Mouse (Mus musculus): ENCODE data around the gene Nup54. TPM values are rescaled to one million over a fixed set of nuclear protein-coding genes. Genes with fewer than 3 reads are reported as not detected.

Gene Nup54
- polyA plus RNA-seq, 1 experiment from 2014 or later, result 60.2 TPM

GRCm38 (mm10) chr5:92445016-92445415 lies 10.0 kb upstream of the Nup54 start:
- Histone ChIP-seq H3K36me3 (peaks cover 63% of the 10 kb centered on the region), H3K4me1 (no peaks in the 10 kb centered on the region), H3K4me2 (replicated peaks) (no peak overlapping the region), H3K4me3 (no peak overlapping the region), H3K9me3 (no peaks in the 10 kb centered on the region), H3K27me3 (no peaks in the 10 kb centered on the region), H3K9ac (no peak overlapping the region), H3K27ac (no peak overlapping the region)
- no peak for ATAC-seq (ENCODE audit: low FRiP score, low read depth)
- 90% methylated on average over 2 of the region's 2 CpGs for WGBS

- no peak for ATAC-seq (ENCODE audit: low FRiP score, low read depth)
Observed at GRCm38 (mm10) chr5:92442914-92443313, 7.9 kb upstream of the Nup54 start.

GRCm38 (mm10) chr5:92441494-92441893 lies 6.5 kb upstream of the Nup54 start:
- 66% methylated on average over 5 of the region's 5 CpGs for WGBS
- peaks cover 28% of the 10 kb centered on the region for H3K36me3 ChIP-seq
- no peak overlapping the region for H3K9ac ChIP-seq
- ATAC-seq (ENCODE audit: low FRiP score, low read depth), result no peak
- H3K4me2 ChIP-seq (replicated peaks), result no peak overlapping the region
- H3K27me3 ChIP-seq, result no peaks in the 10 kb centered on the region
- no peaks in the 10 kb centered on the region for H3K4me1 ChIP-seq
- no peak overlapping the region for H3K27ac ChIP-seq
- H3K4me3 ChIP-seq, result no peak overlapping the region
- no peaks in the 10 kb centered on the region for H3K9me3 ChIP-seq

More at GRCm38 (mm10) chr5:92442914-92443313, 7.9 kb upstream of the Nup54 start:
- H3K27me3 ChIP-seq, result no peaks in the 10 kb centered on the region
- H3K4me3 ChIP-seq, result no peak overlapping the region
- no peak overlapping the region for H3K27ac ChIP-seq
- H3K4me1 ChIP-seq, result no peaks in the 10 kb centered on the region
- H3K9me3 ChIP-seq, result no peaks in the 10 kb centered on the region
- H3K9ac ChIP-seq, result no peak overlapping the region
- H3K4me2 ChIP-seq (replicated peaks), result no peak overlapping the region
- 89% methylated on average over 7 of the region's 7 CpGs for WGBS
- H3K36me3 ChIP-seq, result peaks cover 43% of the 10 kb centered on the region

- no peak overlapping the region for H3K27ac ChIP-seq
- no peaks in the 10 kb centered on the region for H3K9me3 ChIP-seq
- H3K27me3 ChIP-seq, result no peaks in the 10 kb centered on the region
- WGBS, result 89% methylated on average over 8 of the region's 8 CpGs
- peaks cover 6% of the 10 kb centered on the region for H3K4me1 ChIP-seq
- H3K9ac ChIP-seq, result no peak overlapping the region
- no peak overlapping the region for H3K4me3 ChIP-seq
- ATAC-seq (ENCODE audit: low FRiP score, low read depth), result no peak
- no peak overlapping the region for H3K4me2 ChIP-seq (replicated peaks)
- H3K36me3 ChIP-seq, result peaks cover 2% of the 10 kb centered on the region
Observed at GRCm38 (mm10) chr5:92438540-92438939, 3.5 kb upstream of the Nup54 start.

GRCm38 (mm10) chr5:92434571-92434985 lies 441 bp downstream of the Nup54 start:
- Histone ChIP-seq H3K27me3 (no peaks in the 10 kb centered on the region), H3K9ac (peak overlapping the region; percentile 95), H3K9me3 (no peaks in the 10 kb centered on the region), H3K4me2 (replicated peaks) (peak overlapping the region; percentile 85), H3K4me3 (peak overlapping the region; percentile 95), H3K4me1 (peaks cover 12% of the 10 kb centered on the region), H3K27ac (peak overlapping the region; percentile 74), H3K36me3 (no peaks in the 10 kb centered on the region)
- peak; percentile 75 for ATAC-seq (ENCODE audit: low FRiP score, low read depth)
- under 1% methylated on average over 33 of the region's 39 CpGs for WGBS

DNA sequence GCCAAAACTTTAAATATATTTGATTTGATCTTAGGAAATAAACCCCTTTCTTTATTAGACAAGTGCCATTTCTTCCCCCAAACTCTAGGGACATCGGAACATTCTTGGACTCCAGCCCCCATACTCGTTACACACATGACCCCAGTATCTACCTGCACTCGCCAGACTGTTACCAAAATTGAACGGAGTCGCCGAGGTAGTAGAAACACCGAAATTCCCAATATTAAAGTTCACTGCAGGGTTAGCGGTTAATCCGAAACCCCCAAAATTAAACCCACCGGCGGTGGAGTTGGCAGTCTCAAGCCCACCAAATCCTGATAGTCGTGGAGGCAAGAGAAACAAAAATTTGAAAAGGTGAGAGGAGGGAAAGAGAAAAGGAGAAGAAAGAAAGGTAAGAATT lies 949 bp downstream of the Nup54 start:
- H3K36me3 ChIP-seq, result peaks cover 3% of the 10 kb centered on the region
- H3K4me3 ChIP-seq, result peak overlapping the region; percentile 95
- peak overlapping the region; percentile 95 for H3K9ac ChIP-seq
- ATAC-seq (ENCODE audit: low FRiP score, low read depth), result no peak
- no peak overlapping the region for H3K27ac ChIP-seq
- no peaks in the 10 kb centered on the region for H3K27me3 ChIP-seq
- no peaks in the 10 kb centered on the region for H3K9me3 ChIP-seq
- H3K4me2 ChIP-seq (replicated peaks), result peak overlapping the region; percentile 85
- H3K4me1 ChIP-seq, result peaks cover 12% of the 10 kb centered on the region
- WGBS, result under 1% methylated on average over 12 of the region's 12 CpGs

DNA sequence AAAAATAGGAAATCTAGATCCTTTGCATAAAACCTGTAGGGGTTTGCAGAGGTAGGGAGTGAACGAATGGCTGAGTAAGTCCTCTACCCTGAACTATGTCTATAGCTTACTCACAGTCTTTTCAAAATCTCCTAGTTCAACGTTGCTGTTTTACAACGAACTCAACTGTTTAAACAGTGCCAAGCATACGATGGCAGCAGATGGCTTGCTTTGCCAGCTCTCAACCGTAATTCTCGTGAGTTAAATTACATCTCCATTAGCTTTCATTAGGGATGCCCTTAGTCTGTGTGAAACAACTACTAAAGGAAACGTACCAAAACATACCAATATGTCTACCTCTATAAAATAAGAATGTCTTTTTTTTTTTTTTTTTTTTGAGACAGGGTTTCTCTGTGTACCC lies 3.4 kb downstream of the Nup54 start:
- ATAC-seq (ENCODE audit: low FRiP score, low read depth), result no peak
- Histone ChIP-seq H3K9me3 (no peaks in the 10 kb centered on the region), H3K4me2 (replicated peaks) (no peak overlapping the region), H3K9ac (no peak overlapping the region), H3K27me3 (no peaks in the 10 kb centered on the region), H3K4me1 (peaks cover 12% of the 10 kb centered on the region), H3K4me3 (no peak overlapping the region), H3K36me3 (peaks cover 26% of the 10 kb centered on the region), H3K27ac (no peak overlapping the region)
- WGBS, result 81% methylated on average over 7 of the region's 7 CpGs

DNA sequence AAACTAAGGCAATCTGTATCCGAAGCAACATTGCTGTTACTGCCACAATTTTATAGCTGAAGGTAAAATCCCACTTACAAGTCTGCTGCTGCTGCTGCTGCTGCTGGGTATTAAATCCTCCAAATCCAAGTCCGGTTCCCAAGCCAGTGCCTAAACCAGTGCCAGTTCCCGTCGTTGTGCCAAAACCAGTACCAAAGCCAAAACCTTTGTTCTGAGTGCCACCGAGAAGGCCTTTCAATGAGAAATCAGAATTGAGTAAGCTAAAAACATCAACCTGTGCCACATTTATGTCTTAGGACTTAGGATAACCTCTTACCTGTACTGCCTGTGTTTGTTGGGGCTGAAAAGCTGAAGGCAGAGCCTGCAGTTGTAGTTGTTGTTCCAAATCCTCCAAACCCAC lies 4.3 kb downstream of the Nup54 start:
- no peak for ATAC-seq (ENCODE audit: low FRiP score, low read depth)
- no peaks in the 10 kb centered on the region for H3K27me3 ChIP-seq
- H3K4me1 ChIP-seq, result peaks cover 12% of the 10 kb centered on the region
- no peaks in the 10 kb centered on the region for H3K9me3 ChIP-seq
- no peak overlapping the region for H3K9ac ChIP-seq
- H3K4me3 ChIP-seq, result no peak overlapping the region
- WGBS, result 87% methylated on average over 5 of the region's 5 CpGs
- peaks cover 29% of the 10 kb centered on the region for H3K36me3 ChIP-seq
- H3K27ac ChIP-seq, result no peak overlapping the region
- H3K4me2 ChIP-seq (replicated peaks), result no peak overlapping the region

- Histone ChIP-seq H3K4me2 (replicated peaks) (no peak overlapping the region), H3K27ac (no peak overlapping the region), H3K9me3 (no peaks in the 10 kb centered on the region), H3K9ac (no peak overlapping the region), H3K4me3 (no peak overlapping the region), H3K36me3 (peaks cover 84% of the 10 kb centered on the region), H3K27me3 (no peaks in the 10 kb centered on the region), H3K4me1 (no peaks in the 10 kb centered on the region)
- WGBS, result 92% methylated on average over 11 of the region's 11 CpGs
- ATAC-seq (ENCODE audit: low FRiP score, low read depth), result no peak
Observed at GRCm38 (mm10) chr5:92424126-92424525, 10.9 kb downstream of the Nup54 start.

DNA sequence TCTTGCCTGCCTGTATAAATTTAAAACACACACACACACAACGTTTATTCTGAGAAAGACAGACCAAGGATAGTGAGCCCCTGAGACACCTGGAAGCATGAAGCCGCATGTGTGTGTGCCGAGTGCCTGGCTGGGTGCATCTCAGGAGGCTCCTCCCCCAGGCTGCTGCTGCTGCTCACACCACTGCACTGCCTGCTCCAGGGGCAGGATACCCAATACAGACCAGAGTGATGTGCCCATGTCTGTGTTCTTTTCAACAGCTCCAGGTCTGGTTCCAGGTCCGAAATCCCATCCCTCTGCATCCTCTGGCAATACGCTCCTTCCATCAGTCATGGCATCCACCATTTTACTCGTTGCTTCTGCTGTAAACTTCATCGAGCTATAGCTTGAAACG lies 21.0 kb downstream of the Nup54 start:
- Histone ChIP-seq H3K27me3 (no peaks in the 10 kb centered on the region), H3K9me3 (no peaks in the 10 kb centered on the region), H3K4me1 (no peaks in the 10 kb centered on the region), H3K27ac (no peak overlapping the region), H3K4me3 (no peak overlapping the region), H3K4me2 (replicated peaks) (no peak overlapping the region), H3K9ac (no peak overlapping the region), H3K36me3 (peaks cover 42% of the 10 kb centered on the region)
- ATAC-seq (ENCODE audit: low FRiP score, low read depth), result no peak
- WGBS, result 80% methylated on average over 8 of the region's 8 CpGs

- WGBS, result 87% methylated on average over 11 of the region's 11 CpGs
- H3K9ac ChIP-seq, result no peak overlapping the region
- ATAC-seq (ENCODE audit: low FRiP score, low read depth), result no peak
Observed at GRCm38 (mm10) chr5:92413271-92413981, 21.6 kb downstream of the Nup54 start.

GRCm38 (mm10) chr5:92411461-92412140 lies 23.4 kb downstream of the Nup54 start:
- 69% methylated on average over 7 of the region's 7 CpGs for whole genome bisulfite sequencing
- Histone ChIP-seq H3K4me3 (no peak overlapping the region), H3K4me2 (replicated peaks) (no peak overlapping the region)

More at GRCm38 (mm10) chr5:92413271-92413981, 21.6 kb downstream of the Nup54 start:
- H3K27ac ChIP-seq, result no peak overlapping the region
- no peak overlapping the region for H3K4me3 ChIP-seq
- peaks cover 39% of the 10 kb centered on the region for H3K36me3 ChIP-seq
- H3K9me3 ChIP-seq, result no peaks in the 10 kb centered on the region
- H3K4me1 ChIP-seq, result no peaks in the 10 kb centered on the region
- no peaks in the 10 kb centered on the region for H3K27me3 ChIP-seq
- no peak overlapping the region for H3K4me2 ChIP-seq (replicated peaks)

More at GRCm38 (mm10) chr5:92411461-92412140, 23.4 kb downstream of the Nup54 start:
- Histone ChIP-seq H3K4me1 (no peaks in the 10 kb centered on the region), H3K27me3 (no peaks in the 10 kb centered on the region), H3K36me3 (peaks cover 23% of the 10 kb centered on the region), H3K9ac (no peak overlapping the region), H3K27ac (no peak overlapping the region), H3K9me3 (no peaks in the 10 kb centered on the region)
- no peak for ATAC-seq (ENCODE audit: low FRiP score, low read depth)

Measured in limb, embryonic 13.5 days (tissue).